Comparison of ENCODE assay signal across 13 mouse cellular contexts in the genomic region with DNA sequence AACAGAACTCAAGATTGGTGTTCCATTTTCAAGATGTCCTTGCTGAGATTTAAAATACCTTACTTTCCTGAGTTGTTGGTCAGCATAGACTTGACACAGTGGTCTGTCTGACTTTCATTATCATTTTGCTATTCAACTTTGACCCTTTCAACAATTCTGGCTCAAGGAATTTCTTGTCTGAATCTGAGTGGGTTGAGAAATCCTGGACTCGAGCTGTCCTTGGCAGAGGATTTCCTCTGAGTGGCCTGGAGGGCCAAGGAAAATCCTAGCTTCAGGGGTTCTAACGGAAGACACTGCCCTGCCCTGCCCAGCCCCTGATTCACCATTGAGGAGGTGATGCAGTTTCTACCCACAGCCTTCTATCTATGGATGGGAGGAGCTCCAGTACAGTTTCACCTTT. TPM values are rescaled to one million over a fixed set of nuclear protein-coding genes. Genes with fewer than 3 reads are reported as not detected.
DNase-seq lines count a peak whose midpoint lies in the region; ATAC-seq and TF ChIP-seq lines count a peak whose summit lies in the region.
"Had no signal": no experiment of that assay in that cellular context is flagged by ENCODE, and none has a peak within 500 bp of the region (broad histone marks: within the 10 kb centered on the region; RNA-seq: fewer than 3 reads in every experiment).

No protein-coding gene starts in this region.

- no peaks in the 10 kb centered on the region for H3K36me3 ChIP-seq in intestine, postnatal 0 days (ENCODE audit: control insufficient read depth, insufficient read depth)
- no peaks in the 10 kb centered on the region for H3K36me3 ChIP-seq in stomach, postnatal 0 days (ENCODE audit: control insufficient read depth, insufficient read depth, low read length)

- H3K9me3 ChIP-seq in intestine, postnatal 0 days (ENCODE audit: control insufficient read depth): no peaks in the 10 kb centered on the region
- H3K9me3 ChIP-seq in stomach, postnatal 0 days (ENCODE audit: control insufficient read depth, low read length): no peaks in the 10 kb centered on the region

- WGBS in intestine, postnatal 0 days: 44% methylated on average over 2 of the region's 2 CpGs
- 39% methylated on average over 2 of the region's 2 CpGs for WGBS in stomach, postnatal 0 days

- H3K4me3 ChIP-seq in intestine, postnatal 0 days (ENCODE audit: low read depth, low read length): peak overlapping the region; percentile 51
- peak overlapping the region; percentile 64 for H3K4me3 ChIP-seq in stomach, postnatal 0 days (ENCODE audit: low read depth, low read length)

- peak; percentile 93 for DNase-seq in heart, adult 11 months
- DNase-seq in heart, postnatal 10 days: no peak
- peak; percentile 18 for DNase-seq in ovary, postnatal 36 days (ENCODE audit: low spot score)
- no peak for DNase-seq in ovary, postnatal 10 days (ENCODE audit: low spot score)
- DNase-seq in stomach, postnatal 0 days (ENCODE audit: low spot score): no peak
- DNase-seq in right cerebral cortex, postnatal 25 days: no peak
- no peak for DNase-seq in embryo, embryonic 10 days (ENCODE audit: low spot score)
- DNase-seq: forebrain, postnatal 0 days; kidney, postnatal 4 days; right cerebral cortex, postnatal 14 days; thymus, postnatal 4 days had no signal

- H3K27ac ChIP-seq in intestine, postnatal 0 days (ENCODE audit: low read depth, low read length): no peak overlapping the region
- H3K27ac ChIP-seq in stomach, postnatal 0 days (replicated peaks): peak overlapping the region; percentile 35; the same call in 1 of the 2 replicates

- intact Hi-C loops in heart, postnatal 10 days (cut with DNase I): loop anchor here (1.0 kb wide), 1 partner anchor 110 kb away; no protein-coding TSS in a partner anchor

- peaks cover 13% of the 10 kb centered on the region; the same call in 1 of the 2 replicates for H3K27me3 ChIP-seq in intestine, postnatal 0 days (replicated peaks; ENCODE audit: control insufficient read depth, insufficient read depth, low read length)
- no peaks in the 10 kb centered on the region for H3K27me3 ChIP-seq in stomach, postnatal 0 days (ENCODE audit: control insufficient read depth, insufficient read depth, low read length)

- no peak overlapping the region for H3K9ac ChIP-seq in intestine, postnatal 0 days (ENCODE audit: low read depth, low read length)
- H3K9ac ChIP-seq in stomach, postnatal 0 days (ENCODE audit: low read length): peak overlapping the region; percentile 48
- H3K9ac ChIP-seq: forebrain, postnatal 0 days had no signal

- peaks cover 6% of the 10 kb centered on the region; the same call in 1 of the 2 replicates for H3K4me1 ChIP-seq in intestine, postnatal 0 days (replicated peaks; ENCODE audit: control insufficient read depth, insufficient read depth, low read length)
- peaks cover 3% of the 10 kb centered on the region; the same call in 1 of the 2 replicates for H3K4me1 ChIP-seq in stomach, postnatal 0 days (replicated peaks; ENCODE audit: control insufficient read depth, insufficient read depth)

- H3K4me2 ChIP-seq in intestine, postnatal 0 days (replicated peaks; ENCODE audit: low read depth): peak overlapping the region; percentile 77
- peak overlapping the region; percentile 77 for H3K4me2 ChIP-seq in stomach, postnatal 0 days (replicated peaks; ENCODE audit: low read depth)

- TF ChIP-seq CTCF in intestine, postnatal 0 days (IDR thresholded peaks at IDR 0.05; ENCODE audit: low read depth): no peak
- TF ChIP-seq CTCF in stomach, postnatal 0 days (IDR thresholded peaks at IDR 0.05; ENCODE audit: low read depth): no peak

- TF ChIP-seq EP300 in stomach, postnatal 0 days (optimal IDR thresholded peaks at IDR 0.05): no peak

- ATAC-seq in intestine, postnatal 0 days: no peak
- ATAC-seq in stomach, postnatal 0 days (ENCODE audit: low FRiP score, low TSS enrichment): no peak
- ATAC-seq: forebrain, postnatal 0 days had no signal

RNA-seq across cellular contexts. Expression of gene Cav1, which starts 2.5 kb away (rescaled TPM):
- 100 to 1,000 TPM; 562 to 563 TPM for total RNA-seq in heart, postnatal 10 days (2021)
- polyA plus RNA-seq in intestine, postnatal 0 days (2015; fragmentation: Nextera tagmentation; extraction: Ambion mirVana): 141 and 154 TPM in 2 replicates
- 324 and 346 TPM in 2 replicates for polyA plus RNA-seq in stomach, postnatal 0 days (2015; fragmentation: Nextera tagmentation; extraction: Ambion mirVana)
- total RNA-seq: common myeloid progenitor, adult 5-6 weeks had no signal

RNA-seq across cellular contexts. Expression of gene Cav2, which starts 27.7 kb away (rescaled TPM):
- total RNA-seq in heart, postnatal 10 days (2021): 10 to 100 TPM; 70.9 to 79.4 TPM
- polyA plus RNA-seq in intestine, postnatal 0 days (2015; fragmentation: Nextera tagmentation; extraction: Ambion mirVana): 26.1 and 26.4 TPM in 2 replicates
- polyA plus RNA-seq in stomach, postnatal 0 days (2015; fragmentation: Nextera tagmentation; extraction: Ambion mirVana): 62.7 and 63.5 TPM in 2 replicates

Comparison
In these comparisons a context has a peak if more than half of its experiments do, and no peak if none do; other contexts are left out.
1. DNase-seq: peak in heart, adult 11 months (single experiment) and ovary, postnatal 36 days (single experiment); none in heart, postnatal 10 days (0 of 2), ovary, postnatal 10 days (single experiment), stomach, postnatal 0 days (single experiment), right cerebral cortex, postnatal 25 days (single experiment) and embryo, embryonic 10 days (single experiment).